Mouse (Mus musculus) E14TG2a.4 (cell line): ENCODE measurements around the gene Ino80e.

Experiments
- H3K27me3 ChIP-seq: 2 replicates; pipeline ENCODE4 v1.6.1; 2014; ENCODE audit warnings: low read length, control low read depth; ENCODE audit not compliant: insufficient read depth
- H3K36me3 ChIP-seq: 2 replicates; pipeline ENCODE4 v1.6.1; 2014; ENCODE audit warnings: low read length, control low read depth; ENCODE audit not compliant: insufficient read depth
- H3K4me1 ChIP-seq: replicated peaks from 2 replicates; pipeline ENCODE4 v1.6.1; 2014; ENCODE audit warnings: low read depth, low read length, control low read depth
- H3K4me3 ChIP-seq: replicated peaks from 2 replicates; pipeline ENCODE4 v1.5.1; 2014; ENCODE audit warnings: mild to moderate bottlenecking, low read length
- H3K9me3 ChIP-seq: 2 replicates; pipeline ENCODE4 v1.6.1; 2014; ENCODE audit warnings: low read length, control low read depth
- CTCF ChIP-seq: conservative IDR thresholded peaks from 2 replicates; pipeline ENCODE4 v1.5.1; 2014; ENCODE audit warnings: low read length
- NANOG ChIP-seq: IDR thresholded peaks from 2 replicates; pipeline ENCODE4 v1.6.1; 2014; ENCODE audit warnings: borderline replicate concordance, low read length, mixed read lengths
- POU5F1 ChIP-seq: IDR thresholded peaks from 2 replicates; pipeline ENCODE4 v1.6.1; 2014; ENCODE audit warnings: low read length, borderline replicate concordance

Gene Ino80e

GRCm38 (mm10) chr7:126884286-126885164 is 22.3 kb upstream of the Ino80e start, which contains the start of gene Taok2:
Gene Taok2 (minus strand): TSS chr7:126884703.
- H3K36me3 ChIP-seq: peaks cover 34% of the 10 kb centered on the region
- H3K4me1 ChIP-seq: peaks cover 54% of the 10 kb centered on the region
- TF ChIP-seq NANOG (no peak), POU5F1 (no peak), CTCF (no peak)
- H3K9me3 ChIP-seq: no peaks in the 10 kb centered on the region
- no peaks in the 10 kb centered on the region for H3K27me3 ChIP-seq
- H3K4me3 ChIP-seq: peak within 1 kb of the TSS; percentile 94

DNA sequence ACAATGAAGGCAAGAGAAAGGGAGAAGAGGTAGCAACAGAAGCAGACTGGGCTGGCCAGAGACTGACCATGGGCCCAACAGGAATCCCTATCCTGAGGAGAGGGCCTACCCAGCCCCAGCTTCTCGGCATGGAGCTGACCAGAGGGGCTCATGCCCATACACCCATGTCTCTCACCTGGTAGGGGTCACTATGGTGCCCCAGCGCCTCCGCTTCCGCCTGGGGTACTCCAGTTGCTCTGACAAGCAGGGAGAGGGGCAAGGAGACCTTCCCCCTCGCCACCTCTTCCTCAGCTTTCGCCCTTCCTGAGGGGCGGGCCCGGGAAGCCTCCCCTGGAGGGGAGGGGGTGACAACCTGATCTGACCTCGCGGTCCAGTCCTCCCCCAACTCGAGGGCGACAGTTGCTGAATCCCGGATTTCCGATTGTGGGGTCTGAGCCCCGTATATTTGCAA is 21.6 kb upstream of the Ino80e start:
- peaks cover 49% of the 10 kb centered on the region for H3K4me1 ChIP-seq
- H3K4me3 ChIP-seq: peak overlapping the region; percentile 94
- H3K27me3 ChIP-seq: no peaks in the 10 kb centered on the region
- TF ChIP-seq NANOG: no peak
- no peak for TF ChIP-seq POU5F1
- no peak for TF ChIP-seq CTCF
- H3K9me3 ChIP-seq: no peaks in the 10 kb centered on the region
- H3K36me3 ChIP-seq: peaks cover 42% of the 10 kb centered on the region

GRCm38 (mm10) chr7:126881040-126881439 is 18.9 kb upstream of the Ino80e start:
- TF ChIP-seq CTCF (no peak), POU5F1 (no peak), NANOG (no peak)

DNA sequence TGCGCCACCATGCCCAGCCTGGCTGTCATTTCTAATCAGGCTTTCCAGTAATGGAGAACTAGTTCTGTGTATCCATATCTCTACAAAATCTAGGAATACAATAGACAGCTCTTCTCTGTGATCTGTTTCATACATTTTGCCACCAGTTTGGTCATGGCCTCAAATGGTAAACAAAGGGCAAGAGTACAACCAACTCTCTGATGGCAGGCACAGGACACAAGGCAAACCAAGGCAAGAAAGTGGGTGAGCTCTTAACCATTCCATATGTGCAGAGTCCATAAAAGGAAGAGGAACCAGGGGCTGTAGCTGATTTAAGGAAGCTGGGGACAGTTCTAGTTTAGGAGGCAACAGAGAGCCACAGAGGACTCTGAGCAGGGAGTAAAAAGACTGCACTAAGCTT is 15.1 kb upstream of the Ino80e start:
- TF ChIP-seq POU5F1 (no peak), CTCF (no peak), NANOG (no peak)
- Histone ChIP-seq H3K4me3 (no peak overlapping the region), H3K4me1 (peaks cover 24% of the 10 kb centered on the region), H3K9me3 (no peaks in the 10 kb centered on the region), H3K36me3 (peaks cover 100% of the 10 kb centered on the region), H3K27me3 (no peaks in the 10 kb centered on the region)

More at GRCm38 (mm10) chr7:126881040-126881439, 18.9 kb upstream of the Ino80e start:
- Histone ChIP-seq H3K9me3 (no peaks in the 10 kb centered on the region), H3K36me3 (peaks cover 69% of the 10 kb centered on the region), H3K4me3 (no peak overlapping the region), H3K4me1 (peaks cover 44% of the 10 kb centered on the region), H3K27me3 (no peaks in the 10 kb centered on the region)

GRCm38 (mm10) chr7:126870520-126870891 is 8.3 kb upstream of the Ino80e start:
- TF ChIP-seq CTCF: no peak
- no peak for TF ChIP-seq NANOG
- TF ChIP-seq POU5F1: no peak
- Histone ChIP-seq H3K9me3 (no peaks in the 10 kb centered on the region), H3K27me3 (no peaks in the 10 kb centered on the region), H3K36me3 (peaks cover 100% of the 10 kb centered on the region), H3K4me3 (no peak overlapping the region), H3K4me1 (peaks cover 73% of the 10 kb centered on the region)

DNA sequence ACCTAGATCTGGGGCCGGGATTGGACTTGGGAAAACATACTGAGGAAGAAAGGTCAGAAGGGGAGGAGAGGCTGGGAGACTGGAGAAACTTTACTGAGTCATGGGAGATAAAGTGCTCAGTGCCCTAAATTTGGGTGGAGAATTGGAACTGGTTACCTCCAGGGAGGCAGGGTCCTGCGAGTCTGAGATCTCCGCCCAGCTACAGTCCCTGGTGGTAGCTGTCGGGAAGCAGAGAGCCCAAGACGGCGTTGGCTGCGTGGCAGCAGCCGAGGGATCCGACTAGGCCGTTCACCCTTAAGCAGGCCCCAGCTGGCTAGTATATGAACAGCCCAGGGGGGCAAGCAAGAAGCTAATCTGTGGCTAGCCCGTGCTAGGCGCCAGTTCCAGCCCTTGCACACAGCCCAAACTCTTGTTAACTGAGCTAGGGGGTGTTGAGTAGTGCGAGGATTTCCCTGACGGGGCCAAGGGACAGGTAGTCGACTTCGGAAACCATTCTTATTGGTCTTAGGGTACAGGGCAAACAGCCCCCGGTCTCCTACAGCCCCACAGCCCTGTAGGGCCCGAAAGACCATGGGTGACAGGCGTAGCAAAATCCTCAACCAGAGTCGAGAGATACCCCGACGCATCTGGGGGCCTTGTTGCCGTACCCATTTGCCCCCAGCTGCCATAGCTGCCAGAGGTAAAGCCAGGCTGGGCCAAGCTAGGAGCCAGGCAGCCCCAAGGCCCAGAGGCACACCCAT is 7.8 kb upstream of the Ino80e start:
- Histone ChIP-seq H3K4me3 (no peak overlapping the region), H3K4me1 (peaks cover 78% of the 10 kb centered on the region), H3K27me3 (no peaks in the 10 kb centered on the region), H3K9me3 (no peaks in the 10 kb centered on the region), H3K36me3 (peaks cover 100% of the 10 kb centered on the region)
- TF ChIP-seq NANOG (no peak), POU5F1 (no peak), CTCF (no peak)

DNA sequence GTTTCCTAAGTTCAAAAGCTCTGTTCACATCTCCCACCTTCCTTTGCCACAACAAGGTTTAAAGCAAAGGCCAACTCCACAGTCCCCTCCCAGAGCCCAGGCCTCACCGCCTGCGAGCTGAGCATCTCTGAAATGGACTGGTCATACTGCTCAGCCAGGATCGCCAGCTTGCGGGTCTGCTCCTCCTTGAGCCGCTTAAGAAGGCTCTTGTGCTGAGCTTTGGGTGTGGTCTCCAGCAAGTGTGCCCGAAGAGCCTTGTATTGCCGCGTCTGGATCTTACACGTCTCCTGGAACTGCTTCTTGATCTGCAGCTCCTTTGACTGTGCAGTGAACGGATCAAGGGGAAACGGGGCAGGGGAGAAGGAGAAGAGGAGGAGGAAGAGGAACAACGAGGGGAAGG is 5.8 kb upstream of the Ino80e start:
- Histone ChIP-seq H3K27me3 (no peaks in the 10 kb centered on the region), H3K36me3 (peaks cover 100% of the 10 kb centered on the region), H3K9me3 (peaks cover 6% of the 10 kb centered on the region), H3K4me1 (peaks cover 96% of the 10 kb centered on the region), H3K4me3 (no peak overlapping the region)
- TF ChIP-seq CTCF: no peak

GRCm38 (mm10) chr7:126867534-126867933 is 5.4 kb upstream of the Ino80e start:
- no peak for TF ChIP-seq CTCF
- no peak for TF ChIP-seq NANOG
- TF ChIP-seq POU5F1: no peak
- H3K27me3 ChIP-seq: no peaks in the 10 kb centered on the region
- H3K36me3 ChIP-seq: peaks cover 97% of the 10 kb centered on the region
- peaks cover 96% of the 10 kb centered on the region for H3K4me1 ChIP-seq
- H3K9me3 ChIP-seq: peaks cover 6% of the 10 kb centered on the region
- H3K4me3 ChIP-seq: no peak overlapping the region

- Histone ChIP-seq H3K4me1 (peaks cover 85% of the 10 kb centered on the region), H3K4me3 (peak overlapping the region; percentile 95), H3K36me3 (peaks cover 84% of the 10 kb centered on the region), H3K9me3 (peaks cover 6% of the 10 kb centered on the region), H3K27me3 (no peaks in the 10 kb centered on the region)
- TF ChIP-seq NANOG (no peak), POU5F1 (no peak), CTCF (no peak)
Observed at GRCm38 (mm10) chr7:126863791-126864190, 1.6 kb upstream of the Ino80e start.
